Mouse (Mus musculus): ENCODE results near the gene Zcchc2. TPM values are rescaled to one million over a fixed set of nuclear protein-coding genes. Genes with fewer than 3 reads are reported as not detected.

Gene Zcchc2
- total RNA-seq, 2 experiments from 2014 or later: 19.4 to 20.3 TPM

DNA sequence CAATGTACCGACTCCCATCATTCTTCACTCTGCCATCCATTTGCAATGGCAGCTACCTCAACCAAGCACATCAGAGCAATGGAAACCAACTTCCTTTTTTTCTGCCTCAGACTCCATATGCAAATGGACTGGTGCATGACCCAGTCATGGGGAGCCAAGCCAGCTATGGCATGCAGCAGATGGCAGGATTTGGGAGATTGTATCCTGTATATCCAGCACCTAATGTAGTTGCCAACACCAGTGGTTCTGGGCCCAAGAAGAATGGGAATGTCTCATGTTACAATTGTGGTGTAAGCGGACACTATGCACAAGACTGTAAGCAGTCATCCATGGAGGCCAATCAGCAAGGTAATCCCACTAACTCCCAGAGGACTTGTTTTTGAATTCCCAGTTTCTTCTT lies 40.7 kb downstream of the Zcchc2 start:
- DNase-seq (ENCODE audit: low spot score in 2 of 2): no peak

DNA sequence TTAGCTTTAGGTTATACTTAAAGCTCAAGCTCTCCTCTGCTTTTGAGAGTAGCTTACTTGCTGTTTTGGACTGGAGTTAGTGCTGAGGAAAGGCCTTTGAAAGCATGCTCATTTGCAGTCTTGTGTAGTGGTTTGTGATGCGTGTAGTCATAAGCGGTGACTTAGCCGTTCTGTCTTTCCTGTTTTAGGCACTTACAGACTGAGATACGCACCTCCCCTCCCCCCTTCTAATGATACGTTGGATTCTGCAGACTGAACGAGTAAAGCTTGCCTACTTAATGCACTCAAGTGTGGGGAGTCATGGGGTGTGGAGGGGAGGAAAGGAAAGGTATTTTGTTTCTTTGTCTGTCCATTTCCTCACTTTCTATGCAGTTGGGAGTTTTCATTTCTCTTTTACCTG lies 41.7 kb downstream of the Zcchc2 start:
- DNase-seq (ENCODE audit: low spot score in 2 of 2): no peak

DNA sequence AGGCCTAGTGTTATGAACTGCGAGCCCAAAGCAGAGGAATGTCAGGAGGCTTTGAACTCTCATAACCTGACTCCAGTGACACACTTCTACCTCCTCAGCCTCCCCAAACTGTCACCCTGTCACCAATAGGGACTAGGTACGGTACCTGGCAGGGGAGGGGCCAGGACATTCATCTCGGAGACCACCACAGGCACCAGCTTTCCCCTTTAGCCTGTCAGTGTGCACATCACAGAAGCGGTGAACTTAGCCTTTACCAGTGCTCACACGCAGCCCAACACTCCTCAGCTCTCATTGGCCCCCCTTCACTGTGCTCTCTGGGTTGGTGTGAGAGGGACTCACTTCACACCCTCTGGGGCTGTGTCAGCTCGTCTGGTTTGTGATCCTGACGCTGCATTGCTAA lies 44.6 kb downstream of the Zcchc2 start:
- no peak for DNase-seq (ENCODE audit: low spot score in 2 of 2)

DNA sequence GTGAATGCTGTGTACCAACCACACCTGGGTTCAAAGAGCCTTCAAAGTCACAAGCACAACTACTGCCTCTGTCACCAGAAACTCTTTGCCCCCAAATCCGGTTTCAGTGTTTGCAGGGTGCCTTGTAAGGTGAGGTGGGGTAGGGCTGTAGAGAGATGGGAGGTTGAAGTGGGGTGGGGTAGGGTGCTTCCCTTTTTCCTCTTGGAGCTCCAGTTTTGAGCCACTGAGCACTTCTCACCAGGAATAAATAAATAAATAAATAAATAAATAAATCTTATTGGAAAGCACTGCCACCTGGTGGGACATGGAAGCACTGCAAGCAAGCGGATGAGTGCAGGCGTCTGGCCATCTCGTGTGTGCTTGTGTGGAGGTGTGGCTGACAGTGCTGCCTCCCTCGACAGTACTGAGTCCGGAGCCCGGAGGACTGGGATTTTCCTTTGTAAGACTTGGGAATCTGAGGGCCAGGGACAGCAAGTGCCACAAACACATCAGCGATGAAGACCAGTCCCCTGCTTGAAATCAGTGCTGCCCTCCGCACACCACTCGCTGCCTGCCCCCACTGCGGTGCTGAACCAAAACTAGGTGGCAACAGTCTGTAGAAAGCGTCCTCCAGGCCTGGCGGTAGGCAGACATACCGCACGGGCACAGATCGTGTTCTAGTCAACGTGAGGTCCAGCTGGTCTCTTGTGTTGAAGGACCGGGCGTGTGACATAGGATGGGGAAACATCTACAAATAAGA lies 46.8 kb downstream of the Zcchc2 start:
- DNase-seq (ENCODE audit: low spot score in 2 of 2): peak; percentile 70 to 72

DNA sequence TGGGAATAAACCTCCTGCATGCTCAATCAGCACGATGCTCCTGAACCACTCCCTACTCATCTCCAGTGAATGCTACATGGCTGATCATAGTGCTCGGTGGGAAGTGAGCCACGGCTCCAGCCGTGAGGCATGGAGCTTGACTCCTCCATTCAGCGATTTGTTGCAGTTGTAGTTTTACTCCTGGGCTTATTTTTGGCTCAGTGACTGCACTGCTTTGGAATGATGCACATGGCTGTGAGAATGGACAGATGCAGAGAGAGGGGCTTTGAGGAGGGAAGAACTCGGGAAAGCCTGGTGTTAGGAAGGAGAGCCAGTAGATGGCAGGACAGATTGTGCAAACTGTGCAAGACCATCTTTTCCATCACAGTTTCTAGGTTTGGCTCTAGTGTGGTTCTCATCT lies 49.1 kb downstream of the Zcchc2 start:
- no peak for DNase-seq (ENCODE audit: low spot score in 2 of 2)

DNA sequence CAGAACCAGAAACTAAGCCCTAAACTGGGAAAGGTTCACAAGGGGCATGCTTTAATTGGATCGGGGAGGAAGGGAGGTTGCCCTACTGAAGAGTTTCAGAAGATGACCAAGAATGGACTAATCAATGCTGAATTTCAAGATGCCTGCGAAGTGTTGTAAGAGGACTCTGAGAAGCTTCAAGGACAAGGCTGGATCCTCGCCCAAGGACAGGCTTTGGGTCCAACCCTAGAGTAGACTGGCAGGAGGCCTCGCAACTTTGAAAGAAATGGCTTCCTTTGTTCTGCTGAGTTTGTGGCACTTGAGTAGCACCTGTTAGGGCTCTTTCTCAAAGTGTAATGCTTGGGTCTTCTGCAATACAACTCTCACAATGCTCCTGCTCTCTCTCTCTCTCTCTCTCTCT lies 50.1 kb downstream of the Zcchc2 start:
- peak in 1 of 2 experiments; percentile 20 for DNase-seq (ENCODE audit: low spot score in 2 of 2)

DNA sequence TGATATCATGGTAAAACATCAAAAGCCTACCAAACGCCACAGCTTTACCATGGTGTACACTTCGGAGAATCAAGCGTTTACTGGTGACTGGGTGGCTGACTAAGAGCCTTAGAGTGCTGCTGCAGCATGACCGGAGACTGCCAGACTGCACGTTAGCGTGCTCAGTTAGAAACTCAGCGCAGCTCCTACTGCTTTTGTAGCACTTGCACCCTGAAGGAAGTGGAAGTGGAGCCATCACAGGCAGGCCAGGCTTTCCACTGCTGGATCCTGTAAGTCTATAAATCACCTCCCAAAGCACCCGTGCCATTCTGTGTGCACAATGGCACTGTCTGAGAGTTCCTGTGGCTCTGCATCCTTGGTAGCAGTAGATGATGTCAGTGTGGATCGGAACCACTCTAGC lies 52.0 kb downstream of the Zcchc2 start:
- DNase-seq (ENCODE audit: low spot score in 2 of 2): no peak

DNA sequence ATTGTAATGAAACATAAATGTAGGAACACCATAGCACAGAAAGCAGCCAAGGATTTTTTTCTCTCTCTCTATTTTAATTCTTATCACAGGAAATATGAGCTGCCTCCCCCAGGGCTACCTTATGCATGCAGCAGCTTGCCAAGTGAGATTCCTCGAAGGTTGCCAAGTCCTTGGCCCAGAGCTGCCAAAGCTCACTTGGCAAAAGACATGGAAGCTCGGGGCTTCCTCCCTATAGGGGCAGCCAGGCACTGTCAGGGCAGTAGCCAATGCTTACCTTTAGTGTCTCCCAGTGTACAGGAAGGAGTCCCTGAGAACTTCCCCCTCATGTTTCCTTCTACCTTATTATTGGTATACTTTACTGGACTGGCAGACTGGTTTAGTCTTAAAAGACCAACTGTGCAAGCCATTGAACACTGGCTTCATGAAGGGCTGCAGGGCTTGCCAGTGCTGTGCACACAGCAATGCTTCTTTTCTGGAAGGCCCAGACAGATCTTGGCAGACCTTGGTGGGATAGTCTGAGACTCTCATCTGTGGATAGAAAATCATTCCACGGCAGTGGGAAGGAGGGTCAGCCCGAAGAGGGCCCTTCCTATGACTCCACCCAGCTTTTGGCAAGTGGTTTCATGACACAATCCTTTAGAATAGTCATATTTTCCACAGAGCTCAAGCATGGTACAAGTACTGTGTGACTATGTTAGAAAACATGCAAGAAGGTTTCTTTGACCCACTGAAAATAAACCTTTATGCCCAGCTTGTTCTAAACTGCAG lies 53.0 kb downstream of the Zcchc2 start:
- no peak for DNase-seq (ENCODE audit: low spot score in 2 of 2)

DNA sequence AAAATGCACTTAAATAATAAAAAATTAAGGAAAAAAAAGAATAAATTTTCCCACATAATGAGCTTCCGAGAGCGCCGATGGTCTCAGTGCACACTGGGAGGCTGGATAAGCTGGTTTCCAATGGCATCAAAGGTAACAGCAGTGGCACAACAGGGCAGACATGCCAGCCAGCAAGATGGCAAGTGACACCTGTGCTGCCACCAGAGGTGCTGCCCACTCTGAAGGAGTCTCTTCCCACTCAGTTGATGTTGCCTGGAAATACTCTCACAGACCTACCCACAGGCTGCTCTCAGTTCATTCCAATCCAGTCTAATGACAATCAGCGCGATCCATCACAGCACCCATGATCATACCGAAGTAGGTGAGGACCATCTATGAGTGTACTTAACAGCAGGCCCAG lies 58.8 kb downstream of the Zcchc2 start:
- no peak for DNase-seq (ENCODE audit: low spot score in 2 of 2)

DNA sequence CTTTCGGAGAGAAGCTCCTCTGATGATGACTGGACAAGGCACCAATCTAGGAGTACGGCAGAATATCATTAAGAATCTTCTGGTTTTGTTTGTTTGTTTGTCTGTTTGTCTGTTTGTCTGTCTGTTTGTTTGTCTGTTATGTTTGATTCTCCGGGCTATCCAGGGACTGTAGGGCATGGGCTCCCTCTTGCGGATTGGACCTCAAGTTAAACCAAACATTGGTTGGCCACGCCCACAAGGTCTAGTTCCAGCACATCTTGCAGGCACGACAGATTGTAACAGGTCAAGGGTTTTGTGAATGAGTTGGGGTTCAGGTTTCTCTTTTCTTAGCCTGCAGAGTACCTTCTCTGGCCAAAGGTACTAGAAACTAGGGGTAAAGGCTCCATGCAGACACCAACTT lies 64.8 kb downstream of the Zcchc2 start:
- DNase-seq (ENCODE audit: low spot score in 2 of 2): no peak

DNA sequence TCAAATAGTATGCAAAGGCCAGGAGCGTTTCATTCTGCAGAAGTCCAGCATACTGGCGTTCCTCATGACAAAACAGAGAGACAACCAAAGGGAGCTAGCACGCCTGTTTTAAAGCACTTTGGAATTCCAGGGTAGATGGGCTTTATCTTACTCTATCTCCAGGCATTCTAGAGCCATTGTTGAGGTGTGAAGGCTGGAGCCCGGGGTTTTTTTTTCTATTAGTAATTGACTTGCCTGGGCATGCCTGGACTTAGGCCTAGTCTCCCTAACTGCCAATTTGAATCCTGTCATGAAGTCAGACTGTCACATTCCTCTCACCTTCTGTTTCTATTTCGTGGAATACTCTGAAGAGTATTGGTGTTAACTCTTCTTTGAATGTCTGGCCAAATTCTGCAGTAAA lies 68.1 kb downstream of the Zcchc2 start:
- DNase-seq (ENCODE audit: low spot score in 2 of 2): no peak

DNA sequence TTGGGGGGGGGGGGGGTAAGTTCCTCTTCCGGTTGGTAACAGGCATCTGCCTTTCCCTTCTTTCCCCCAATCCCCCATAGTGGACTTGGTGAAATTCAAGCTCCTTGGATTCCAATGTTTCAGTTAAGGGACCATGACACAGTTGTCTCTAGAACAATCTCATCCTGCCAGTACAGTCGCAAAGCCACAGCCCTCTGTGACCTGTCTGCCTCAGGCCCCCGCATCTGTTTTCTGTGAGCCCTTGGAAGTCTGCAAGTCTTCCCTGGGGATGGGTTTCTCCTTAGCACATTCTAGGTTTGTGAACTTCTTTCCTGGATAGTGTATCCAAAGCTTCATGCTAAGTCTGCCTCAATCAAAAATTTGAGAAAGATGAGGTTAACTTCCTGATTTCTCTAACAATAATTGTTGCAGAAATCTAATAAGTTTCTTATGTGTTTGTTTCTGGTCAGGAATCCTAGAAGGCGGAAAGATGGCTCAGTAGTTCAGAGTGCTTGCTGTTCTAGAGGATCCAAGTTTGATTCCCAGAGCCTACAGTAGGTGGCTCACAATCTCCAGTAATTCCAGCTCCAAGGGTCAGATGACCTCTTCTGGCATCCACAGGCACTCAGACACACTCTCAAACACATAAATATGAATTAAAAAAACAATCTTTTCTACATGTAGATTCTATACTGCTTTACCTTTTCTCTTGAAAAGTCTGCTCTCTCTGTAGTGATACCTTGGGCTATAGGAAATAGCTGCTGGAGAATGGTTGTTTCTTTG lies 69.5 kb downstream of the Zcchc2 start:
- DNase-seq (ENCODE audit: low spot score in 2 of 2): no peak

DNA sequence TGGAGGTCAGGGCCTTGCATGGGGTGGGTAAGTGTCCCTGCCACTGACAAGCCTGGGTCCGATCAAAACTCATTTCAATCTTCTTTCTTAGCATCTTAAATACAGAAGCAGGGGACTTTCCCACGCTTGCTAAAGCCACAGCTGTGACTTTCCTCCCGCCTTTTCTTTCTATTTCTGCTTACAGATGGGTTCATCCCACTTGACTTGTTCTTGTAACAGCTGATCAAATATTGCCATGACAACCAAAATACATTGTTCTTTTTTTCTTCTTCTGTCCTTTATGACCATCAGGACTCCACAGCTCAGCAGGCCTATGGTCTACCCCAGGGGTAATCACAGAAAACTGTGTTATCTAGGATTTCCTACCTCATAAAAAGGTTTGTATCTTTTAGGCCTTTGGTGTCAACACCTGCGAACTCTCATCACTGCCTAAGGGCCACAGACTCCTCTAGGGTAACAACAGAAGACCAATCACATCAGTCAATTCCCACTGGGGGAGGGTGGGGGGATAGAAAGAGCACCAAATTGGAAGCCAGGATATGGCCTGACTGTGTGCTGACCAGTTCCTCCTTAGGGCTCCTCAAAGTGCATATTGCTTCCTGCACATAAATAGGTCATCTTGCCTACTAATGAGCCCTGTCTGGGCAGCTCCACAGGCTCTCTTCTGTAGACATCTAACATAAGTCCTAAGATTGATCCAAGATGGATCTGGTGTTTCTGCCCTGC lies 71.1 kb downstream of the Zcchc2 start:
- DNase-seq (ENCODE audit: low spot score in 2 of 2): no peak

DNA sequence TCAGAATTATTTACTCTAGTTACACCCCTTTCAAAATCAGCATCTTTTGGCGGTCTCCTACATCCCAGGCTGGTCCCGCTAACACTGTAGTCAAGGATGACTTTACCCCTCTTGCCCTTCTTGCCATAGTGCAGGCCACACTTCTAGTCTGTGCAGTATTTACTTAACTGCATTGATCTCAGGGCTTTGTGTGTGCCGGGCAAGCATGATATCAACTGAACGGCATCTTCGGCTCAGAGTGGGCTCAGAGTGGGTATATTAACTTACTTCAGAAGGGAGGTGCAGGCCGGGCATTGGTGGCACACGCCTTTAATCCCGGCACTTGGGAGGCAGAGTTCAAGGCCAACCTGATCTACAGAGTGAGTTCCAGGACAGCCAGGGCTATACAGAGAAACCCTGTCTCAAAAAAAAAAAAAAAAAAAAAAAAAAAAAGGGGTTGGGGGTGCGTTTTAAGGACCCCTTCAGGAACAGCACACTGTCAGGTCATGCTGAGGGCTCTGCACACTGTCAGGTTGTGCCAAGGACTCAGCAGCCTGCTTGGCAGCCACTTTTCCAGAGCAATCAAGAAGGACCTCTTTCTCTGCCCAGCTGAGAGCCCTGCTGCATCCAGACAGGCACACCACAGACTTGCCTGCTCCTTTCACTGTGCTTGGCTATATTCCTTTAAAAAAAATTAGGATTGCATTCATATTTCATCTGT lies 72.8 kb downstream of the Zcchc2 start:
- no peak for DNase-seq (ENCODE audit: low spot score in 2 of 2)

DNA sequence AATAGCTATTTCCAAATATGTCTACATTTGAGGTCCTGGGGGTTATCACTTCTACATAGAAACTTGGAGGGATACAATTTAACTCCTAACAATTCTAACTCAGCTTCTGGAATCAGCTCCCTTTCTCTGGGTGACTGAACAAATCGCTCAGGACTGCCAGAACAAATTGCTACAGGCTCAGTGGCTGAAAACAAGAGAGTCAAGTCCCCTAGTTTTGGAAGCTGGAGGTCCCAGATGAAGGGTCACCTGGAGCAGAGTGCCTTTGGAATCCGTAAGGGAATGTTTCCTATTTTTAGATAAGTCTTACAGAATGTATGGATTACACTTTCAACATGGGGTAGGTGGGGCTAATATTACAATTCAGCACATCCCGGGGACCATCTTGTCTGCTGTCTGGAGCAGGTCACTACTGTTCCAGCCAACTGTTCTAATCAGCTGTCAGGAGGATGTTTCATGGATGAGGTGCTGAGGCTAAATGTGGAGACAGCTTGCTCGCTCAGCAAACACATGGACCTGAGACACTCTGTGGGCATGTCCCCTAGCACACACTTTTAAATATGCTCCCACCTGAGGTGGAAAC lies 73.5 kb downstream of the Zcchc2 start:
- DNase-seq (ENCODE audit: low spot score in 2 of 2): no peak

DNA sequence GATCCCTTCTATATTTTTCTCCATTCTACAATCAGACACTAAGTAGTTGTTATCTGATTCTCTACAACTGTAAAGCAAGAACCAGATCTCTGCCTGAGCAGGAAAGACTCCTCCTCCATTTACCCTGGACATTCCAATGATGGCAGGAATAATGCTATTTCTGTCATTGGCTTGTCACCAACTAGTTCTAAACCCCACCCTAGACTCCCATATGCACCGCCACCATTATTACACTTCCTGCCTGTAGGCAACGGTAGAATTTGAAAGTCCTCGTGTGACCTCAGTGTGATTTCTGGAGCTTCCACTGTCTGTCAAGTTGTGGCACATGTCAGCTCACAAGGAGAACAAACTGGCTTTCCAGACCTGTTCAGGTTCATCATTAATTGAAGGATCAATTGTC lies 74.1 kb downstream of the Zcchc2 start:
- no peak for DNase-seq (ENCODE audit: low spot score in 2 of 2)

DNA sequence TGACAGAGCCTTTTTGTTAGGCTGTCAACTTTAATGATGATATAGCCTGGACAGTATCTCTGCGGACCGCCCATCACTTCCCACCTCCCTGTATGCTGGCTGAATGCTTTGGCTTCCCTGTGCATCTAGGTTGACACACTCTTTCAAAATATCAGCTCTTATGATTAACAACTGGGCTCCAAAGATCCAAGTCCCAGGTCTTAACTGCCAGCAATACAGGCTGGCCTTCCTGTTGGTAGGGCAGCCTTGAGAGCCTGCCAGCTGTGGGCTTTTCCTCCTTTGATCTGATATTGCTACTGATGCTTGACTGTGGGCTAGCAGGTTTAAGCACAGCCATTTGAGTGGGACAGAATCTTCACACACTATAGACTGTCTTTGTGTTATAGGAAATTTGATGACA lies 74.5 kb downstream of the Zcchc2 start:
- no peak for DNase-seq (ENCODE audit: low spot score in 2 of 2)

DNA sequence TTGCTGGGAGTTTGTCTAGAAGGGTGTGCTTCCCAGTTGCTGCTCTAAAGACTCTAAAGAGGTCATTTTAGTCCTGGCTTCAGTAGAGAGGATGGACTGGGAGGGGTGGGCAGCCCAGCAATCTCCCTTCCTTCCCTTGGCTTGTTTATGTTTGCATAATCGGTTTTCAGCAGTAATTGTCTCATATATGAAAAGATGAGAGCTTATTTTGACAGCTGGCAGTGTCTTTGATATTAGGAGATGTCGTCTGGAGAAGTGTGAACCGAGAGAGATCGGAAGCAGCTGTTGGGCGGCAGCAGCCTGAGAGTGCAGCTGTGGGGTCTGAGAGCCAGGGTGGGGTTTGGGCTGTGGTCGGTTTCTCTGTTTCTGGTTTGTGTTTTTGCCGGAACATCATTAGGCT lies 75.5 kb downstream of the Zcchc2 start:
- DNase-seq (ENCODE audit: low spot score in 2 of 2): no peak

DNA sequence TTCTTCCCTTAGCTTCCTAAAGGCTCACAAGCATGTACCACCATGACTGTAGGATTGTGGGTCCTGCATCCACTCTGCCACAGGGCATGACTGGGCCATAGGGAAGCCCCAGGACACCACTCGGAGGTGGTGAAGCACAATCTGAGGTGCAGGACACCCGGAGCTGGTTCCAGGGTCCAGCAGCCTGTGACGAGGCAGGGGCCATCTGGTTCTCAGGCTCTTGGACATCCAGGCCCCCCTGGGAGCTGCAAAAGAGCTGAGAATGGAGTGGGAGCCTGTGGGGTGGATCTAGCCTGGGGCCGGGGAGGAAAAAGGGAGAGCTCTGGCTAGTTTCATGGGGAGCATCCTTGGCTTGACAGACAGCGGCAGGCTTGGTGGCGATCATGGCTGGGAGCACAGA lies 77.1 kb downstream of the Zcchc2 start:
- no peak for DNase-seq (ENCODE audit: low spot score in 2 of 2)

DNA sequence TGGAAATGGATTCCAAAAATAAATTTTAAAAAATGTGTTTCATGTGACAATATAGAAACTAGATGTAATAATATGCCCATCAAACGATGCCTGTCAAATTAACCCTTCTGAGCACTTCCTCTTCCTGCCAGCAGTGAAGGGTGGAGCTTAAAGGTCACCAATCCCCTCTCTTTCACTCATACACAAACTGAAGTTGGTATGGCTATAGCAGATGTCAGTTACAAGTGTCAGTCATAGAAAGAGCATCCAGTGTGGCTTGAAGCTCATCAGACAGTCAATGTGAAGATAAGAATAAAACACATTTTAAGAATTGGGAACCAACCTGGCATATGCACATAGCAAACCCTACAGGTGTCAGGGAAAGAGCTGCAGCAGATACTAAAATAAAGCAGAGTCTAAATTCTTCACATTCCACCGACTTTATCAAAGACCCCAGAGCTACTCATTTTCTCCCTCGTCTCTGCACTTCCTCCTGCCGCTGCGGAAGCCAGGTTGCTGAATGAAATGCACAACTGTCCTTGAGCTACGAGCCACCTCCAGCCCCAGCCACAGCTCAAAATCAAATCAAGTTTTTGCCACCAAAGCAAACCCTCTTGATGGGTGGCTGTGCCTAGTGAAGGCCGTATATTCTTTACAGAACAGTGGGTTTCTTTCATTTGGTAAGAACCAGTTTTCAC lies 79.8 kb downstream of the Zcchc2 start:
- no peak for DNase-seq (ENCODE audit: low spot score in 2 of 2)

Measured in adrenal gland, adult 18-20 months (tissue).